Mouse (Mus musculus) erythroid progenitor cell, adult 5-6 weeks (primary cell): ENCODE results near the gene Figla. TPM values are rescaled to one million over a fixed set of nuclear protein-coding genes. Genes with fewer than 3 reads are reported as not detected.

ENCODE experiments used
- ATAC-seq: replicated peaks from 2 replicates; pipeline ENCODE4 v1.8.0; 2016; ENCODE audit warnings: moderate number of reproducible peaks, mild to moderate bottlenecking, moderate TSS enrichment, inconsistent platforms; ENCODE audit not compliant: poor library complexity, low FRiP score, severe bottlenecking
- total RNA-seq, 2 experiments: library from RNA; stranded (forward) in 1 of 2; stranded (reverse) in 1 of 2; fragments of 150-400 nt in 1 of 2; fragments of 186-747, 209-891 nt in 1 of 2; gene quantifications; 2 replicates each; pipeline versions ENCODE4 v1.2.3 to v1.2.4; 2015 to 2017; ENCODE audit warnings: low replicate concordance in 2 of 2

Gene Figla
- total RNA-seq, 2 experiments from 2014 or later, result not detected

DNA sequence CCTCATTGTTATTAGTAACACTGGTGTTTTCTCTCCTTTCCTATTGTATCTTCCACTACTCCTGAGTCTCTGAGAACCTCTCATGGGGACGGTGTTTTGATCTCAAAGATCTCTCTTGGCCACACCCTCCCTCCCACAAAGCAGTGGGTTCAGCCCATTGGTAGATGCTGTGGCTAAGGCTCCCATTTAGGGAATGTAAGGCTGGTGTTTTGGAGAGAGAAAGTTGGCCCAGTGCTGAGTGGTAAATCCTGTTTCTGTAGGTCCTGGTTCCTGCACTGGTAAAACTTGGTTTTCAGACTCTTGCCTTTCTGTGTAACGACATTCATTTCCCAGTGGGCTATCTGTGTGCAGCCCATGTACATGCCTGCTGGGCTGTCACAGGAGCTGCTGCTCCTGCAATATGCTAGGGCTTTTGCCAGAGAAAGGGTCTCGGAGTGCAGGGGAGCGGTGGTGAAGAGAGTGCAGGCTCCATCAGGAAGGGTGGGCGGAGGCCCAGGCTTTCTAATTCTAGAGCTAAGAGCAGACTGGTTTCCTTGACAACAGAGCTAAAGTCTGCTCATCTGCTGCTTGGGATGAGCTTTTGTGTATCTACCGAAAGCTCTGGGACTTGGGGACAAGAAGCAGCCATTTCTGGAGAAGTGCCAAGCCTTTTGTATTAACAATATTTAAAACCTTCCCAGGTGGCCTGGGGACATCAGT lies 48.5 kb downstream of the Figla start:
- ATAC-seq, result no peak

DNA sequence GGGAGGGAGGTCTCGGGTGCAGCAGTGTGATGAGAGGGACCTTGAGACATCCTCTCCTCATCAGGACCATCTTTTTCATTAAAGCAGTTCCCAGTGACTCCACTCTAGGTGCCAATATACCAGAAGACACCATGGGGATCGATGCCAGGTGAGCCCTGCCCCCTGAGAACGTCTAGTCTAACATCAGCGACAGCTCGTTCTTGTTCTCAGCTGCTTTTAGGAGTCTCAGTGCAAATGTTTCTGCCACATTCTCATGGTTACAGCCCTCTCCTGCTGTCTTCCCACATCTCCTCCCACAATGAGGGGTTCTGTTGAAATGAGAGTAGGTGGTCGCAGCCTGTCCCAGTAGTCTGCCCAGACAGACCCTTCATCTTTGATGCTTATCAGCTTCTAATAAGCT lies 50.8 kb downstream of the Figla start:
- ATAC-seq, result no peak

DNA sequence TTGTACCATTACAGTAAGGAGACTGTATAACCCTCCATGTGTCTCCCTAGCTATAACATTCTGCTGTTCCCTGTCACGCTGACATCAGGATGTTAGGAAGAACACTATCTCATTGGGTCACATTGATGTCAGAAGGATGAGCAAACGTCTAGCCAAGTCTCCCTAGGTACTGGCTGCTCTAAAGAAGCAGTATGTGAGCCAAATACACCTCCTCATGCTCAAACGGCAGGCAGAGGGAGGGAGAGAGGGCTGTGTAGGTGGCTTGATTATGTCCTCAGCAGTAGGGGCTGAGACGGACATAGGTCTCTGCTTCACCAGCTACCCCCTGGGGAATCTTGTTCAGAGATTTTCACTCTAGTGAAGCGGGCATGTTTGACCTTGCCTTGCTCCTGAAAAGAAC lies 51.2 kb downstream of the Figla start:
- ATAC-seq, result no peak

DNA sequence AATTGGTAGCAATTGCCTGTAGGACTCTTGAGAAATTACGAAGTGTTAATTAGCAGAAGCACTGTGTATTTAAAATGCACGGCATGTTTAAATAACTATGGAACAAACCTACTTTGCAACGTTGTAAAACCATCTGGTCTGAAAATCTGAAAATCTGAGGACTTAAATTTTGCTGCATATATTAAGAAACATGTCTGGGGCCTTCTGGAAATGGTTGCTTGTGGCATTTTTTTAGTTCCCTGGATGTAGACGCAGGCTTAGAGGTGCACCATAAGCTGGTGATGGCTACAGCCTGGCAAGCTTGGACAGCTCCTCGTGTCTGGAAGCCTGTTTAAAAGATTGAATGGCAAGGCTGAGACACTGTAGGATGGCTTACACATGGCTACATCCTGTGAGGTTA lies 53.0 kb downstream of the Figla start:
- ATAC-seq, result no peak

DNA sequence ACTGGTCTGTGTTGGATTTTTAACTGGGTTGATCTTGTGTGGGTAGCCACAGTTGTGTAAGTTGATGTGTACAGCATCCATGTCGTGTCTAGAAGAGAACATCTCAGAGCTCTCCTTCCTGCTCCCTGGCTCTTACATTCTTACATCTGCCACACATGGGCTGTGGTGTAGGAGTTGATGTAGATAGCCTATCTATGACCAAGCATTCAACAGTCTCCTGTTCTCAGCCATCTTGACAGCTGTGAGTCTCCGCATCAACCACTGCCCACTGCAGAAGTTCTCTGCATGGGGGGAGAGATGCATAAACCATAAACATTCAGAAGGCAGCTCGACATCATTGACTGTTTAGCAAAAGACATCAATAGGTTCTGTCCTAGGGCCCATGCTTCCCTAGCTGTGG lies 53.9 kb downstream of the Figla start:
- ATAC-seq, result peak; percentile 46

DNA sequence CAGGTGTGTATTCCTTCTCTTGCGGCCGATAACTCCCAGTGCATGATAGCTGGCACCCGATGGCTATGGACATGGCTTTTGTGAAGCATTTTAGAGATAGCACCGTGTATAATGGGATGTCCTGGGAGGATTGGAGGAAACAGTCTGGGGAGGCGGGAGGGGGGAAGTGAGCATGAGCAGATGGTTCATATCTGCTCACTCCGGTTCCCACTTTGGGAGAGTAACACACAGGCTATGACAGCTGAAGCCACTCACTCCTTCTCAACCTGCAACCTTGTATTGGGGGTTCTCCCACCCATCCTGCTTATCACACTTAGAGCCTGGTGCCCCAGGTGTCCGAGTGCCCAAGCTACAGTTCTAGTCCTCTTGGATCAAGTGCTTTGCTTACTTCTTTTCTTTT lies 54.3 kb downstream of the Figla start:
- no peak for ATAC-seq

Other genes with a start within 250 kb of the Figla start
- gene Nat8f6, start 195.2 kb upstream of the Figla start, total RNA-seq (2015; ENCODE audit: low replicate concordance), result not detected in 2 replicates
- gene Nat8f6, start 195.2 kb upstream of the Figla start, total RNA-seq (2017; ENCODE audit: low replicate concordance), result not detected in 2 replicates
- gene Nat8f5, start 195.2 kb upstream of the Figla start, total RNA-seq (2015; ENCODE audit: low replicate concordance), result not detected in 2 replicates
- not detected in 2 replicates for gene Nat8f5, start 195.2 kb upstream of the Figla start, total RNA-seq (2017; ENCODE audit: low replicate concordance)
- gene Nat8, start 184.1 kb upstream of the Figla start, total RNA-seq (2015; ENCODE audit: low replicate concordance), result not detected in 2 replicates
- gene Nat8, start 184.1 kb upstream of the Figla start, total RNA-seq (2017; ENCODE audit: low replicate concordance), result not detected in 2 replicates
- not detected in 2 replicates for gene Nat8f2, start 147.0 kb upstream of the Figla start, total RNA-seq (2015; ENCODE audit: low replicate concordance)
- not detected in 2 replicates for gene Nat8f2, start 147.0 kb upstream of the Figla start, total RNA-seq (2017; ENCODE audit: low replicate concordance)
- gene Nat8f4, start 111.3 kb upstream of the Figla start, total RNA-seq (2015; ENCODE audit: low replicate concordance), result 0.42 TPM in 1 of 2 replicates, not detected in the other
- gene Nat8f4, start 111.3 kb upstream of the Figla start, total RNA-seq (2017; ENCODE audit: low replicate concordance), result 0.39 and 1.6 TPM in 2 replicates
- gene Tprkb, start 104.3 kb upstream of the Figla start, total RNA-seq (2015; ENCODE audit: low replicate concordance), result 10.8 and 10.9 TPM in 2 replicates
- 18.4 and 22.8 TPM in 2 replicates for gene Tprkb, start 104.3 kb upstream of the Figla start, total RNA-seq (2017; ENCODE audit: low replicate concordance)
- gene Nat8f1, start 100.5 kb upstream of the Figla start, total RNA-seq (2015; ENCODE audit: low replicate concordance), result 5.0 and 15.5 TPM in 2 replicates
- gene Nat8f1, start 100.5 kb upstream of the Figla start, total RNA-seq (2017; ENCODE audit: low replicate concordance), result 1.5 TPM in 1 of 2 replicates, not detected in the other
- 100 and 107 TPM in 2 replicates for gene Dusp11, start 54.5 kb upstream of the Figla start, total RNA-seq (2015; ENCODE audit: low replicate concordance)
- gene Dusp11, start 54.5 kb upstream of the Figla start, total RNA-seq (2017; ENCODE audit: low replicate concordance), result 35.4 and 47.7 TPM in 2 replicates
- 138 and 175 TPM in 2 replicates for gene Add2, start 12.5 kb downstream of the Figla start, total RNA-seq (2015; ENCODE audit: low replicate concordance)
- gene Add2, start 12.5 kb downstream of the Figla start, total RNA-seq (2017; ENCODE audit: low replicate concordance), result 251 and 282 TPM in 2 replicates
- not detected in 2 replicates for gene Tgfa, start 179.1 kb downstream of the Figla start, total RNA-seq (2015; ENCODE audit: low replicate concordance)
- gene Tgfa, start 179.1 kb downstream of the Figla start, total RNA-seq (2017; ENCODE audit: low replicate concordance), result not detected in 2 replicates